Mouse (Mus musculus) midbrain, postnatal 0 days (tissue): ENCODE measurements at regions not wholly inside any gene's neighbourhood (a gene's known extent, or its start where the extent isn't known, plus 50 kb on each side); places are given as distances from the start of the nearest gene placed in this dataset.

Source experiments
- ATAC-seq: fragments of 200-750 bp; cut with Nextera tagmentation; 2 replicates; pipeline ENCODE4 v1.8.0; 2017; ENCODE audit warnings: moderate number of reproducible peaks, mild to moderate bottlenecking, moderate TSS enrichment, moderate library complexity; ENCODE audit not compliant: low FRiP score
- DNase-seq: peaks from one replicate; pipeline ENCODE4 v3.0.0-alpha.2; 2015; ENCODE audit warnings: low spot score
- H3K27ac ChIP-seq: fragments of 300-500 bp; sonication (generic); 2 replicates; pipeline ENCODE4 v1.5.1; 2014; ENCODE audit warnings: low read depth, mild to moderate bottlenecking, low read length, mixed read lengths
- H3K27me3 ChIP-seq: fragments of 300-500 bp; sonication (generic); 2 replicates; pipeline ENCODE4 v1.6.1; 2014; ENCODE audit warnings: low read length, control low read depth, mixed read lengths; ENCODE audit not compliant: insufficient read depth
- H3K36me3 ChIP-seq: fragments of 300-500 bp; sonication (generic); 2 replicates; pipeline ENCODE4 v1.6.1; 2014; ENCODE audit warnings: low read length, control low read depth, mixed read lengths; ENCODE audit not compliant: insufficient read depth
- H3K4me1 ChIP-seq: fragments of 300-500 bp; sonication (generic); 2 replicates; pipeline ENCODE4 v1.6.1; 2014; ENCODE audit warnings: mild to moderate bottlenecking, control low read depth, antibody characterized with exemption, low read length, mixed read lengths; ENCODE audit not compliant: insufficient read depth
- H3K4me2 ChIP-seq: fragments of 300-500 bp; sonication (generic); 2 replicates; pipeline ENCODE4 v1.6.1; 2014; ENCODE audit warnings: low read depth, mild to moderate bottlenecking, low read length, mixed read lengths; ENCODE audit not compliant: poor library complexity, severe bottlenecking
- H3K4me3 ChIP-seq: fragments of 300-500 bp; sonication (generic); 2 replicates; pipeline ENCODE4 v1.5.1; 2014; ENCODE audit warnings: low read depth, mild to moderate bottlenecking, low read length, moderate library complexity
- H3K9ac ChIP-seq: fragments of 300-500 bp; sonication (generic); replicated peaks from 2 replicates; pipeline ENCODE4 v1.6.1; 2014; ENCODE audit warnings: mild to moderate bottlenecking, low read length, moderate library complexity, mixed read lengths; ENCODE audit not compliant: poor library complexity, severe bottlenecking
- H3K9me3 ChIP-seq: fragments of 300-500 bp; sonication (generic); 2 replicates; pipeline ENCODE4 v1.6.1; 2016; ENCODE audit warnings: low read length, control low read depth
- CTCF ChIP-seq: IDR thresholded peaks from 2 replicates; pipeline ENCODE4 v1.5.1; 2016; ENCODE audit warnings: antibody characterized with exemption, mild to moderate bottlenecking
- WGBS: fragments of 180-500 bp; shearing (Covaris S2); extraction: QIAGEN DNeasy Blood & Tissue Kit; methylation state at CpG from one replicate; pipeline ENCODE4 v1.1.7; 2014; 5-methylcytosine and 5-hydroxymethylcytosine counted together

DNA sequence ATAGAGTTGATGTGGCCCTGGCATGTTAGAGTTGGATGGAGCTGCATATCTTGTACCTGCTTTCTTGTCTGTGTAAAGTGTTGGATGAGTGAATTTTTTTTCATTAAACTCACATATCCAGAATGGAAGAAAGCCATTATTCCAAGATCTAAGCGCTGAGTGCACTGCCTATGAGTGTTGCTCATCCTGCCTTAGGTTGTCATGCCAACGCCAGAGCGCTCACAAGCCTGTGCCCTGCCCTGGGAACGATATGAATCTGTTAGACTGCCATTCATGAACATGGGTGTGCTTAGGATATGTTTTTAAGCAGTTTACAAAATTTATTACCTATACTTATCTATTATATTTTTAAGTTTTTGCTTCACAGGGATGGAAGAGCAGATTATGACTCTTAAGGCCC, 163.5 kb downstream of the Kcne4 start:
- Histone ChIP-seq H3K27me3 (no peaks in the 10 kb centered on the region), H3K36me3 (no peaks in the 10 kb centered on the region), H3K9ac (no peak overlapping the region), H3K4me1 (no peaks in the 10 kb centered on the region), H3K4me2 (no peak overlapping the region), H3K9me3 (no peaks in the 10 kb centered on the region), H3K4me3 (no peak overlapping the region), H3K27ac (no peak overlapping the region)
- no peak for TF ChIP-seq CTCF
- 40% methylated on average over 4 of the region's 4 CpGs for WGBS
- ATAC-seq = peak; percentile 87
- DNase-seq = peak; percentile 54
